Mouse (Mus musculus) cerebellum, adult 9-11 months (tissue): ENCODE results near the gene Foxp1.

Experiments used
- DNase-seq: peaks from one replicate; pipeline ENCODE4 v3.0.0; 2022

The Foxp1 gene

DNA sequence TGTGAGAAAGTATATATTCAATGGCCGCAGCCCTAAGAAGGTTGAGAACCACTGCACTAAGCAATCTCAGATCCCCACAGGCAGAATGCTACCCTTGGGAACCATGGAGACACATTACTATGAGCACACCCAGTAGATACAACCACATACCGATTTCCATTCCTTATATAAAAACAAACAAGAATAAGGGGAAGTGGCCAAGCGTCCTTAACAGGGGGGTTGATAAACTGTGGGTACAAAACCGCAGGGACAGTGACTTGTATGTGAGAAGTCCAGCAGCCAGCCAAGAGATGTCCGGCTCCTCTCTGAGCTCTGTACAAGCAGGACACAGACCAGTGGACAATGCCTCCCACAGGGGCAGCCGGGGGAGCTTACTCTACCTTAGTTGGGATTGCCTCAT lies 563.2 kb downstream of the Foxp1 start:
- DNase-seq = no peak

- no peak for DNase-seq
These were observed 565.9 kb downstream of the Foxp1 start for GRCm38 (mm10) chr6:98956522-98957169.

- no peak for DNase-seq
These were observed 566.8 kb downstream of the Foxp1 start for GRCm38 (mm10) chr6:98955706-98956105.

DNA sequence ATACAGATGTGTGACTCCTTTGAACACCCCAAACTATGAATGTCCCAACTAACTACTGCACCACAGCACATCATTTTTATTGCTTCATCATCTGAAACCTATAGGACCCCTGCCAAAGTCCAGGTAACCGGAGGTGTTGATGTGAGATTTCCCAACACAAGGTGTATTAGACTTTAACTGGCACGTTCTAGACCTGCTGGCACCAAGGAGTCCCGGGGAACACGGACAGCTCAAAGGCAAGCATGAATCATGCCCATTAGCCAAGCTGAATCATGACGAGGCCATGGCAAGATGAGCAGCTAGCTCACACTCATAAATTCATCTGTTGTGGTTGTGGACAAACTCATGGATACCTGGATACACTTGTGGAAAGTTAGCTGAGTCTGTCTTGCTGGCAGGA lies 568.1 kb downstream of the Foxp1 start:
- no peak for DNase-seq

- no peak for DNase-seq
These were observed 572.8 kb downstream of the Foxp1 start for GRCm38 (mm10) chr6:98949703-98950191.

GRCm38 (mm10) chr6:98949286-98949685 lies 573.2 kb downstream of the Foxp1 start:
- no peak for DNase-seq

- no peak for DNase-seq
These were observed 574.1 kb downstream of the Foxp1 start for GRCm38 (mm10) chr6:98948153-98949141.

DNA sequence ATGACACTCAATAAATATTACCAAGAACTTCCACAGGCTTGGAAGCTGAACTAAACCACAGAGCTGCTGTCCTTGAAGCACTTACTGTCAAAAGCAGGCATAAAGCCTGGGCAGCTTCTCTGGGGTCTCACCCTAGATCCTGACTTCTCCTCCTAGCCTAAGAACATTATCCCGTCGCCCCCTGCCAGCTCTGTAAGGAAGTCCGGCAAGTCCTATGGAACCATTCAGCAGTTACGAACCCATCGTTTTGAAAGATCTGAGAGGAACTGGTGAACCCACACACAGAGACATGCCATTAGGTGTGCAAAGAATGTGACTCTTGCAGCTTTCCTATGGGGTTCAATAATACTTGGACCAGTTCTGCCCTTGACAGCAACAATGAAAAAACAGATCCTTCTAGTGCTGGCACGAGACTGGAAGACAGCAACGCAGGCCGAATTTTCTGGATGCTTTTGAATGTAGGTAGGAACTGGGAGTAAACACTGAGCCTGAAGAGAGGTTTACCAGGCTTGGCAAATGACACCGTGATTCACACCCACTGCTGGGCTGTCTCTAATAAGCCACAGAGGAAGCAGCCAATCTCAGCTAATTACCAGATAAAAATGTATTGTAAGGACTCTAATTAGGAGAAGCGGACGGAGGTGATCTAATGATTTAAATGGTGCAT lies 574.9 kb downstream of the Foxp1 start:
- DNase-seq = no peak

DNA sequence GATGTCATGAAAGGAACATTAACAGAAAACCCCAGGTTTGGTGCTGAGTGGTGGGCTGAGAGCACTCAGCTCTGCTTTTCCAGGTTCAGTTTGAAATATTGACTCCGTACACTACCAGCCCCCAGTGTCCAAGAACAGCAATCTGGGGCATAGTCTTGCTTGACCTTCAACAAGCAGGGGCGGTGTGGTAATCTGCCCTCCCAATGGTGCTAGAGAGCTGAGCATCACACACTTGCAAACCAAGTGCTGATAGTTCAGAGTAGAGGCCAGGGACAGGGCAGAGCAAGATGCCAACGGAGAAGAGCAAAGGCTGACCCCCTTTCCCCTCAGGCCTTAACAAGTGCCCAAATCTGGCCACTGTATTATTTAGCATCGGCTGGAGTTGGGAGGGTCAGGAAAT lies 575.8 kb downstream of the Foxp1 start:
- no peak for DNase-seq

DNA sequence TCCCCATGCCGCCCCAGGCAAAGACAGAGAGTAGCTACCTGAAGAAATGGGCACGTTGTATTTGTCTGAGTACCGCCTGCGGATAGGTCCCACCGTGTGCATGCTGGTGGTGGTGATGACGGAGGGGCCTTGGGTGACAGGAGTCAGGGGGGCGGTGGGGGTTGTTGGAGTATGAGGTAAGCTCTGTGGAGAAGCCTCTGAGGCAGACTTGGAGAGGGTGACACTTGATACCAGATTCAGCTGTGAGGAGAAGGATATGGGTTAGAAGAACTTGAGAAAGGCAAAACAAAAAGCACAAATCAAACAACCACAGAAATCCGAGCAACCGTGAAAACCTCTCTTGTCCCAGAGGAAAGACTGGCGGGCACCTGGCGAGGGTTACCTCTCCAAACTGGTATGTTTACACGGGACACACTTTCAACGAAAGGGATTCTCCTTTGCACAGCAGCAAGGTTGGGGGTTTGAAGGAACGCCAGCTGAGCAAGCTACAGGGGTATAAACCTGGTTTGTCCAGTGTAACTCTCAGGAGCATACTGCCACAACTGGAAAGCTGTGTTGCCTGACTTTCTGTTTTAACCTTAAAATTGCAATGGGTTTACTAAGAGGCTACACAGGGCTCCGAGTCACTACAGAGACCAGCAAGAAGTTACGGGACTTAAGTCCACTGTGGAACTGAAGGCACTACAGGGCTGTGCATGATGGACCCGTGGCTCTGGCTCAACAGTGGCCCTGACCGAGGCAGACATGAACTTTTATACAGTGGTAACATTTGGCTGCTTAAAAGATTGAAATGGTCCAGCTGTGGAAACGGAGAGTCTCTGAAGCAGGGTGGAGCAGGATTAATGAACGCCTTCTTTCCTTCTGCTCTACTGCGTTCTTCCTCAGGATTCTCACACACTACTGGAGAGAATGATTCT lies 576.8 kb downstream of the Foxp1 start:
- DNase-seq = no peak

GRCm38 (mm10) chr6:98938348-98938747 lies 584.2 kb downstream of the Foxp1 start:
- DNase-seq = no peak

DNA sequence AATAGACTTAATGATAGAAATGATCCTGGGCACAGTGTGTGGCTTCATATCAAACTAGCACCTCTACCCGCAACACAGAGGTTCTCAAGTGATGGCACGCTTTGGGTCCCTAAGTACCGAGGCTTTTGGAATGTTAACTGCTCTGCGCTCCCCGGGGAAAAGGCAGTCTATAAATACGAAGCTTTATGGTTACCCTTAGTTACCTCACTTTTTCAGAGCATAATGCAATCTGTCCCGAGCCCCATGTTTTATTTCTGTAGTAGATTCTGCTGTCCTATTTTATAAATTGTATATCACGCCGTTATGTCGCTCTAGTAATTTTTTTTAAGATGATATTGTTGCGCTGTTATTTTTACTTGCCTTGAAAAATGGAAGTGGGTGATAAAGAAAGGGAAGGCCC lies 585.0 kb downstream of the Foxp1 start:
- DNase-seq = no peak

DNA sequence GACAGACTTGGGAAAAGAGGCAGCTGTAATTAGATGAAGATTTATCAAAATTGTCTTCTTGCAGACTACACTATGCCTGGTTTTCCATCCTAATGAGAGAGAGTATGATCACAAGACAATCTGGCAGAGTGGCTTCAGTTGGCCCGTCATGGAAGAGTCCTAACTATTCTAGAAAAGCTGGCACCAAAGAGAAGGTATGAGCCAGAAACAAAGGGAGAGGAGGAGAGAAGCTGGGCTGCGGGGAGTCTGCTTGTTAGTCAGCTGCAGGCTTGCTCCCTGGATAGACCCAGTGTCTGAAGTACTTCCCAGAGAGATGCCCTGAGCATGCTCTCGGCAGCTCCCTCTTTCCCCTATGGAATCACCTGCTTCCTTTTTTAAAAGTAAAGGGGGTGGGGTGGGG lies 586.1 kb downstream of the Foxp1 start:
- DNase-seq = no peak

DNA sequence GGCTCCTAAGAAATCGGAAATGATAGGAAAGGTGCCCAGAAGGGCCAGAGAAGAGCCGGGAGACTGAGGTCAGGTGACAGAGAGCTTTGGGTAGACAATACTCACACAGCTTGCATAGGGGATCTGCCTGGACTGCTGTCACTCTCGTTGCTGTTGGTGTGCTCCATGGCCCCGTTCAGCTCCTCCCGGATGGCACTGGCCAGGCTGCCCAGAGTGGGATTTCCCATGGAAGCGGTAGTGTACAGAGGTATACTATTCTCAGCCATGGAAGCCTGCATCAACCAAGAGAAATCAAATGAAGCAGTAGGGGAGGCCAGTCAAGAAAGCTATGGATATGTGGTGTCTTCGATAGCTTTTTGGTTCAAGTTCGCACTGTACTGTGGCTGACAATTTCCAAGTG lies 587.4 kb downstream of the Foxp1 start:
- DNase-seq = no peak

GRCm38 (mm10) chr6:98934381-98934780 lies 588.1 kb downstream of the Foxp1 start:
- no peak for DNase-seq

- DNase-seq = no peak
These were observed 589.3 kb downstream of the Foxp1 start for GRCm38 (mm10) chr6:98933135-98933724.

GRCm38 (mm10) chr6:98931881-98932540 lies 590.5 kb downstream of the Foxp1 start:
- no peak for DNase-seq

- no peak for DNase-seq
These were observed 591.7 kb downstream of the Foxp1 start for GRCm38 (mm10) chr6:98930652-98931300.

DNA sequence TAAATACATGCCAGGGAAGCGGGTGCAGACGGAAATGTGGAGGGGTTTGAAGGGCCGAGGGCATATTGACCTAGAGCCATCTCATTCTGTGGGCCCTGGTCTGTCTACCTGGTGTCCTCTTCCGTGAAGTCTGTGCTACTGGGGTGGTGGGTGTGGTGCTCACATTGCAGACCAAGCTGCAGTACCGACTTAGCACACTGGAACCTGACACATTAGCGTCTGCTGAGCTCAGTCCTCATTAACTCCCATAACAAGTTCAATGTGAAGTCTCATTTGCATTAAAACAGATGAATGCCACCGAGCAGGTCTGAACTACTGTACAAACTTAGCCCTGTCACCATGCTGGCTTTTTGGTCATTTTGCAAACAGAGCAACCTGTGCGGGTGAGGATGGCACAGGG lies 594.2 kb downstream of the Foxp1 start:
- DNase-seq = no peak

GRCm38 (mm10) chr6:98901259-98901658 lies 621.3 kb downstream of the Foxp1 start:
- no peak for DNase-seq

DNA sequence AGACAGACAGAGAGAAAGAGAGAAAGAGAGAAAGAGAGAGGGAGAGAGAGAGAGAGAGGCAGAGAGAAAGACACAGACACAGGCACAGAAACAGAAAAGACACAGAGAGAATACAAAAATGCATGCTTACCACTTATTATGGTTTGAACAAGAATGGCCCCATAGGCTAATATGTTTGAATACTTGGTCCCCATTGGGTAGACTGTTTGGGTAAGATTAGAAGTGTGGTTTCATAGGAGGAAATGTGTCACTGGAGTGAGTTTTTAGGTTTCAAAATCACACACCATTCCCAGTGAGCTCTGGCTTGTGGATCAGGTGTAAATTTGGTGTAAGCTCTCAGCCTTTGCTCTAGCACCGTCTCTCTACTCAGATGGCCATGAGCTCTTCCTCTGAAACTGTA lies 644.3 kb downstream of the Foxp1 start:
- DNase-seq = no peak
